Mouse (Mus musculus) intestine, embryonic 15.5 days (tissue): ENCODE results near the gene Slc29a2. TPM values are rescaled to one million over a fixed set of nuclear protein-coding genes. Genes with fewer than 3 reads are reported as not detected.

ENCODE experiments used
- ATAC-seq: fragments of 200-750 bp; cut with Nextera tagmentation; 2 replicates; pipeline ENCODE4 v1.8.0; 2017; ENCODE audit warnings: moderate TSS enrichment, moderate library complexity
- H3K27ac ChIP-seq: fragments of 300-500 bp; sonication (generic); 2 replicates; pipeline ENCODE4 v1.5.1; 2015; ENCODE audit warnings: mild to moderate bottlenecking, inconsistent platforms
- H3K27me3 ChIP-seq: fragments of 300-500 bp; sonication (generic); replicated peaks from 2 replicates; pipeline ENCODE4 v1.6.1; 2015; ENCODE audit warnings: inconsistent platforms
- H3K36me3 ChIP-seq: fragments of 300-500 bp; sonication (generic); 2 replicates; pipeline ENCODE4 v1.6.1; 2015; ENCODE audit warnings: inconsistent platforms
- H3K4me1 ChIP-seq: fragments of 300-500 bp; sonication (generic); replicated peaks from 2 replicates; pipeline ENCODE4 v1.6.1; 2015; ENCODE audit warnings: inconsistent platforms
- H3K4me2 ChIP-seq: fragments of 300-500 bp; sonication (generic); replicated peaks from 2 replicates; pipeline ENCODE4 v1.6.1; 2015; ENCODE audit warnings: mild to moderate bottlenecking, inconsistent platforms
- H3K4me3 ChIP-seq: fragments of 300-500 bp; sonication (generic); replicated peaks from 2 replicates; pipeline ENCODE4 v1.5.1; 2015; ENCODE audit warnings: inconsistent platforms
- H3K9ac ChIP-seq: fragments of 300-500 bp; sonication (generic); 2 replicates; pipeline ENCODE4 v1.6.1; 2015; ENCODE audit warnings: inconsistent platforms
- H3K9me3 ChIP-seq: fragments of 300-500 bp; sonication (generic); 2 replicates; pipeline ENCODE4 v1.6.1; 2016; ENCODE audit warnings: inconsistent platforms
- WGBS: fragments of 180-500 bp; shearing (Covaris S2); methylation state at CpG from one replicate; pipeline ENCODE4 v1.1.7; 2015; 5-methylcytosine and 5-hydroxymethylcytosine counted together
- polyA plus RNA-seq: library from polyadenylated mRNA; unstranded; fragments of >200 nt; fragmentation: Nextera tagmentation; extraction: Ambion mirVana; gene quantifications from 2 replicates; pipeline ENCODE4 v1.2.1, GENCODE M21; 2015

Slc29a2 gene
- polyA plus RNA-seq, 1 experiment from 2014 or later, result 4.6 TPM

DNA sequence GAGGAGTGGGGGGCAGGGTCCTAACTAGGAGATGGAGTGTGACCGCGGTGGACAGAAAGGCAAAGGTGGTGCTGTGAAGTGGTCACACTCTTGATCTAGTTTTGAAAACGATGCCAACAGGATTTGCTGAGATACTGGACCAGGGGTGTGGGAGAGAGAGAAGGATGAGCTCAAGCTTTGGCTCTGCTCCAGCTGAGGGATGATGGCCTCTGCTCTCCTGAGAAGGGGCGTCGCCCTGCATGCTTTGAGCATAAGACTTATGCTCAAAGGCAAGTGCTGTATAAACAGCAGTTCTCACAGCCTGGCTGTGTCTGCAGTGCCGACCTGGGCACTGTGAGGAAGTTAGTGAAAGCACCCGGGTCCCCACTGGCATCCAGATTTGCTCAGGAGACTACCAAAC is 41.4 kb downstream of the Slc29a2 start:
- no peak overlapping the region for H3K4me2 ChIP-seq
- peak overlapping the region; percentile 15; the same call in 1 of the 2 replicates for H3K27ac ChIP-seq
- no peak for ATAC-seq
- no peak overlapping the region for H3K9ac ChIP-seq
- 34% methylated on average over 7 of the region's 7 CpGs for WGBS
- H3K4me1 ChIP-seq, result peaks cover 51% of the 10 kb centered on the region
- H3K4me3 ChIP-seq, result no peak overlapping the region
- no peaks in the 10 kb centered on the region for H3K9me3 ChIP-seq
- H3K36me3 ChIP-seq, result no peaks in the 10 kb centered on the region
- H3K27me3 ChIP-seq, result peaks cover 19% of the 10 kb centered on the region

- peak overlapping the region; percentile 55 for H3K4me3 ChIP-seq
- no peaks in the 10 kb centered on the region for H3K9me3 ChIP-seq
- peaks cover 58% of the 10 kb centered on the region for H3K4me1 ChIP-seq
- ATAC-seq, result peak; percentile 6
- H3K4me2 ChIP-seq, result peak overlapping the region; percentile 90
- 10% methylated on average over 15 of the region's 15 CpGs for WGBS
- no peaks in the 10 kb centered on the region for H3K36me3 ChIP-seq
- peaks cover 21% of the 10 kb centered on the region for H3K27me3 ChIP-seq
- peak overlapping the region; percentile 79; the same call in 1 of the 2 replicates for H3K9ac ChIP-seq
- peak overlapping the region; percentile 86 for H3K27ac ChIP-seq
Observed at GRCm38 (mm10) chr19:5067040-5067799, 43.6 kb downstream of the Slc29a2 start.

GRCm38 (mm10) chr19:5067867-5068569 is 44.4 kb downstream of the Slc29a2 start, which contains the start of gene Cd248:
TSS of gene Cd248 (plus strand) at chr19:5068078.
- no peaks in the 10 kb centered on the region for H3K36me3 ChIP-seq
- peak within 1 kb of the TSS; percentile 86 for H3K27ac ChIP-seq
- peaks cover 21% of the 10 kb centered on the region for H3K27me3 ChIP-seq
- ATAC-seq, result peak; percentile 66
- peak within 1 kb of the TSS; percentile 55 for H3K4me3 ChIP-seq
- H3K9me3 ChIP-seq, result no peaks in the 10 kb centered on the region
- H3K4me1 ChIP-seq, result peaks cover 63% of the 10 kb centered on the region
- peak within 1 kb of the TSS; percentile 79 for H3K9ac ChIP-seq
- WGBS, result 2% methylated on average over 55 of the region's 56 CpGs
- peak within 1 kb of the TSS; percentile 90 for H3K4me2 ChIP-seq

- H3K4me2 ChIP-seq, result peak overlapping the region; percentile 90
- no peaks in the 10 kb centered on the region for H3K9me3 ChIP-seq
- WGBS, result 33% methylated on average over 21 of the region's 21 CpGs
- no peaks in the 10 kb centered on the region for H3K36me3 ChIP-seq
- peaks cover 64% of the 10 kb centered on the region for H3K4me1 ChIP-seq
- no peak for ATAC-seq
- peak overlapping the region; percentile 55 for H3K4me3 ChIP-seq
- peaks cover 21% of the 10 kb centered on the region for H3K27me3 ChIP-seq
- H3K27ac ChIP-seq, result peak overlapping the region; percentile 86
- peak overlapping the region; percentile 79 for H3K9ac ChIP-seq
Observed at GRCm38 (mm10) chr19:5068570-5069234, 45.0 kb downstream of the Slc29a2 start.

- WGBS, result 75% methylated on average over 5 of the region's 5 CpGs
- Histone ChIP-seq H3K36me3 (no peaks in the 10 kb centered on the region), H3K27ac (no peak overlapping the region), H3K9ac (no peak overlapping the region; the same call in 1 of the 2 replicates), H3K4me2 (peak overlapping the region; percentile 90), H3K9me3 (no peaks in the 10 kb centered on the region), H3K27me3 (peaks cover 21% of the 10 kb centered on the region), H3K4me1 (peaks cover 64% of the 10 kb centered on the region), H3K4me3 (peak overlapping the region; percentile 55)
- ATAC-seq, result no peak
Observed at GRCm38 (mm10) chr19:5069486-5069885, 45.8 kb downstream of the Slc29a2 start.

- peaks cover 62% of the 10 kb centered on the region for H3K4me1 ChIP-seq
- peak overlapping the region; percentile 90 for H3K4me2 ChIP-seq
- peak overlapping the region; percentile 28 for H3K9ac ChIP-seq
- H3K27me3 ChIP-seq, result peaks cover 21% of the 10 kb centered on the region
- no peak for ATAC-seq
- H3K36me3 ChIP-seq, result no peaks in the 10 kb centered on the region
- peak overlapping the region; percentile 88; the same call in 1 of the 2 replicates for H3K27ac ChIP-seq
- no peaks in the 10 kb centered on the region for H3K9me3 ChIP-seq
- 70% methylated on average over 7 of the region's 7 CpGs for WGBS
- peak overlapping the region; percentile 55 for H3K4me3 ChIP-seq
Observed at GRCm38 (mm10) chr19:5069978-5070377, 46.3 kb downstream of the Slc29a2 start.

DNA sequence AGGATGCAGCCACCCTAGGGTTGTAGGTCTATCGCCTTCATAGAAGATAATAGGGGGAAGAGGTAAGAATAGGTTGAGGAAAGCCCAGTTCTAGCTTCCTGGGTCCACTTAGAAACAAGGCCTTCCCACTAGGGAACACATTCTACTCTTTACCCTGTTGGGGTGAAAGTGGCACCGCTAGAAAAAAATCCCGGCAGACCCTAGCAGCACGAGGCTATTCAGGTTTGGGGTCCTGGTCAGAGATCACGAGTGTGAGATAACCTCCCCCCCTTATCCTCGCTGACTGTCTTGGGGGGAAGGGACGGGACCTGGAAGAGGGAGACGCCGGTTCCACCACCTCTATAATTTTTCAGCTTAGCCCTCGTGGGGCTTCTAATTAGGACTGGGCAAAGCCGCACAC is 47.4 kb downstream of the Slc29a2 start:
- Histone ChIP-seq H3K4me1 (peaks cover 57% of the 10 kb centered on the region), H3K9ac (peak overlapping the region; percentile 48), H3K4me2 (peak overlapping the region; percentile 90), H3K27ac (peak overlapping the region; percentile 88), H3K4me3 (peak overlapping the region; percentile 55), H3K9me3 (no peaks in the 10 kb centered on the region), H3K27me3 (peaks cover 21% of the 10 kb centered on the region), H3K36me3 (no peaks in the 10 kb centered on the region)
- WGBS, result 9% methylated on average over 11 of the region's 11 CpGs
- ATAC-seq, result no peak

GRCm38 (mm10) chr19:5071545-5072369 is 48.1 kb downstream of the Slc29a2 start:
- ATAC-seq, result peak; percentile 90
- peaks cover 56% of the 10 kb centered on the region for H3K4me1 ChIP-seq
- peak overlapping the region; percentile 88 for H3K27ac ChIP-seq
- H3K4me3 ChIP-seq, result peak overlapping the region; percentile 55
- peak overlapping the region; percentile 90 for H3K4me2 ChIP-seq
- H3K9me3 ChIP-seq, result no peaks in the 10 kb centered on the region
- H3K27me3 ChIP-seq, result peaks cover 21% of the 10 kb centered on the region
- WGBS, result 2% methylated on average over 40 of the region's 40 CpGs
- H3K9ac ChIP-seq, result peak overlapping the region; percentile 48
- no peaks in the 10 kb centered on the region for H3K36me3 ChIP-seq

- Histone ChIP-seq H3K4me3 (peak overlapping the region; percentile 55), H3K36me3 (no peaks in the 10 kb centered on the region), H3K9ac (no peak overlapping the region), H3K4me2 (peak overlapping the region; percentile 90), H3K9me3 (no peaks in the 10 kb centered on the region), H3K27me3 (peaks cover 21% of the 10 kb centered on the region), H3K4me1 (peaks cover 49% of the 10 kb centered on the region), H3K27ac (peak overlapping the region; percentile 88)
- ATAC-seq, result peak; percentile 36
- 2% methylated on average over 20 of the region's 20 CpGs for WGBS
Observed at GRCm38 (mm10) chr19:5072389-5073019, 48.8 kb downstream of the Slc29a2 start.

DNA sequence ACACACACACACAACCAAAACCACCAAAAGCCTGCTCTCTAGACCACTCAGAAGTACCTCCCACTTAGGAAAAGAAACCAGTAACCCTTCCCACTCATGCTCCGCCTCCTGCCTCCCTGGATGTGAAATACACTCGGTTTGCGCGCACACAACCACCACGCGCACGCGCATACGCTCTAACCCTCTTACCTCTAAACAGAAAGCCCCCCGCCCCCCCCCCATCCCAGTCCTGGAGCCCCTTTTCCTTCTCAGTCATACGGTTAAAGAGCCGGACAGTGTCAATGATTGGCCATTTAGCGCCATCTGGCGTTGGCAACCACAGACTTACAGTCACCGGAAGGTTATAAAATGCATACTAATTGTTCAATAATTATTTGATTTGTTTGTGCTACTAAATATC is 49.4 kb downstream of the Slc29a2 start:
- Histone ChIP-seq H3K36me3 (no peaks in the 10 kb centered on the region), H3K4me3 (peak overlapping the region; percentile 55), H3K9ac (no peak overlapping the region), H3K4me2 (peak overlapping the region; percentile 90), H3K9me3 (no peaks in the 10 kb centered on the region), H3K4me1 (peaks cover 45% of the 10 kb centered on the region), H3K27ac (no peak overlapping the region; the same call in 1 of the 2 replicates), H3K27me3 (peaks cover 18% of the 10 kb centered on the region)
- 2% methylated on average over 15 of the region's 15 CpGs for WGBS
- no peak; the same call in 1 of the 2 replicates for ATAC-seq

GRCm38 (mm10) chr19:5073518-5073917 is 49.9 kb downstream of the Slc29a2 start:
- ATAC-seq, result no peak

More at GRCm38 (mm10) chr19:5073518-5073917, 49.9 kb downstream of the Slc29a2 start:
- no peak overlapping the region for H3K9ac ChIP-seq
- H3K4me2 ChIP-seq, result no peak overlapping the region
- no peak overlapping the region for H3K27ac ChIP-seq
- WGBS, result 22% methylated on average over 5 of the region's 5 CpGs
- no peaks in the 10 kb centered on the region for H3K36me3 ChIP-seq
- H3K4me1 ChIP-seq, result peaks cover 41% of the 10 kb centered on the region
- peaks cover 13% of the 10 kb centered on the region for H3K27me3 ChIP-seq
- H3K9me3 ChIP-seq, result no peaks in the 10 kb centered on the region
- no peak overlapping the region for H3K4me3 ChIP-seq
